Mouse (Mus musculus) stomach, embryonic 15.5 days (tissue): Measurements from ENCODE around the gene Diaph2. TPM values are rescaled to one million over a fixed set of nuclear protein-coding genes. Genes with fewer than 3 reads are reported as not detected.

Source experiments
- ATAC-seq: fragments of 200-750 bp; cut with Nextera tagmentation; 2 replicates; pipeline ENCODE4 v1.8.0; 2017; ENCODE audit warnings: low read depth, moderate number of reproducible peaks, moderate TSS enrichment; ENCODE audit not compliant: insufficient read depth, low FRiP score
- H3K27ac ChIP-seq: fragments of 300-500 bp; sonication (generic); 2 replicates; pipeline ENCODE4 v1.5.1; 2015; ENCODE audit warnings: mild to moderate bottlenecking, inconsistent platforms
- H3K27me3 ChIP-seq: fragments of 300-500 bp; sonication (generic); replicated peaks from 2 replicates; pipeline ENCODE4 v1.6.1; 2015; ENCODE audit warnings: inconsistent platforms
- H3K36me3 ChIP-seq: fragments of 300-500 bp; sonication (generic); 2 replicates; pipeline ENCODE4 v1.6.1; 2015; ENCODE audit warnings: inconsistent platforms
- H3K4me1 ChIP-seq: fragments of 300-500 bp; sonication (generic); 2 replicates; pipeline ENCODE4 v1.6.1; 2015; ENCODE audit warnings: inconsistent platforms
- H3K4me2 ChIP-seq: fragments of 300-500 bp; sonication (generic); 2 replicates; pipeline ENCODE4 v1.6.1; 2015; ENCODE audit warnings: mild to moderate bottlenecking, inconsistent platforms
- H3K4me3 ChIP-seq: fragments of 300-500 bp; sonication (generic); replicated peaks from 2 replicates; pipeline ENCODE4 v1.5.1; 2015; ENCODE audit warnings: inconsistent platforms
- H3K9ac ChIP-seq: fragments of 300-500 bp; sonication (generic); 2 replicates; pipeline ENCODE4 v1.6.1; 2015; ENCODE audit warnings: inconsistent platforms
- H3K9me3 ChIP-seq: fragments of 300-500 bp; sonication (generic); 2 replicates; pipeline ENCODE4 v1.6.1; 2016; ENCODE audit warnings: inconsistent platforms
- WGBS: fragments of 180-500 bp; shearing (Covaris S2); methylation state at CpG from one replicate; pipeline ENCODE4 v1.1.7; 2015; 5-methylcytosine and 5-hydroxymethylcytosine counted together
- polyA plus RNA-seq: library from polyadenylated mRNA; unstranded; fragments of >200 nt; fragmentation: Nextera tagmentation; extraction: Ambion mirVana; gene quantifications from 2 replicates; pipeline ENCODE4 v1.2.1, GENCODE M21; 2015

Diaph2 gene
- 6.4 and 6.9 TPM in 2 replicates for polyA plus RNA-seq

DNA sequence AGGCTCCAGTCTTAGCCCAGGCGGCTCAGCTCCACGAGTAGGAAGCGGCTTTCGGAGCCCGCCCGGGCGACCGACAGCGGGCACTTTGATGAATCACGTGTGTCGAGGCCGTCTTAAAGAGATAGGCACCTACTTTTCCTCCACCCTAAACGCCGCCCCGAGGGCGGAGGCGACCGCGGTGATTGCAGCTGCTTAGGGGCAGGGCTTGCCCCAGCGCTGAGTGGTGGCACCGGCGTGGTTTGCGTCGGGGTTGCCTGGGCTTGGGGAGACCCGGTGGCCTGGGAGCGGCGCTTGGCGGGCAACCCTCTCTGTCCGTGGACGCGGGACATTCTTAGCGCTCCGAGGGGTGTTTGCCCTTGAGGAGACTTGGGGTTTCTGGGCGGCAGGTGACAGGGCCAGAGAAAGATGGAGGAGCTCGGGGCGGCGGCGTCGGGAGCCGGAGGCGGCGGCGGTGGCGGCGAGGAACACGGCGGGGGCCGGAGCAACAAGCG is at the start of gene Diaph2:
TSS of gene Diaph2 (plus strand) at position 172 of the 491 bp plus-strand sequence.
- peak within 1 kb of the TSS; percentile 47 for H3K4me2 ChIP-seq
- 17% methylated on average over 43 of the region's 49 CpGs for WGBS

GRCm38 (mm10) chrX:129701634-129702312 is 47.8 kb upstream of the Diaph2 start:
- Histone ChIP-seq H3K4me3 (no peak overlapping the region), H3K9me3 (no peaks in the 10 kb centered on the region), H3K4me2 (no peak overlapping the region), H3K27me3 (no peaks in the 10 kb centered on the region), H3K27ac (no peak overlapping the region), H3K36me3 (no peaks in the 10 kb centered on the region), H3K4me1 (no peaks in the 10 kb centered on the region), H3K9ac (no peak overlapping the region)
- ATAC-seq: no peak
- 42% methylated on average over 6 of the region's 6 CpGs for WGBS

More for the DNA sequence above, at the start of gene Diaph2:
- Histone ChIP-seq H3K27me3 (no peaks in the 10 kb centered on the region), H3K4me1 (no peaks in the 10 kb centered on the region), H3K27ac (peak within 1 kb of the TSS; percentile 71), H3K36me3 (no peaks in the 10 kb centered on the region), H3K4me3 (peak within 1 kb of the TSS; percentile 59), H3K9me3 (no peaks in the 10 kb centered on the region), H3K9ac (peak within 1 kb of the TSS; percentile 39)
- peak; percentile 98 for ATAC-seq

DNA sequence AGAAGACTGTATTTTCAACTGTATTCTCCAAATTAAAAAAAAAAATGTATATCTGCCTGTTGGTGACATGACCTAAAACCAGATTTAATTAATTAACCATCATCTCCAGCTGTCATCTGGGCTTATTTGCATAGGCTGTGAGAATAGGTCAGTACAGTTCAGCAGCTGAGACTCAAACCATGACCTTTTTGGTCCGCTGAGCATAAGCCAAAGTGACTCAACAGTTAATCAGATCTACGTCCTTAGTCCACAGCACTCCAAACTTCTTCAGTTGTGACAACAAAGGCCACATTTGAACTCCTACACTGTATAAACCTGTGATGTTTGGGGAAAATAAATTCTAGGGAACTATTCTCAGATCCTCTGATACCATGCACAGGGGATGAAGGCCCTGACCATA is 39.9 kb upstream of the Diaph2 start:
- Histone ChIP-seq H3K36me3 (no peaks in the 10 kb centered on the region), H3K4me3 (no peak overlapping the region), H3K4me1 (no peaks in the 10 kb centered on the region), H3K27me3 (no peaks in the 10 kb centered on the region), H3K27ac (no peak overlapping the region), H3K9me3 (no peaks in the 10 kb centered on the region), H3K4me2 (no peak overlapping the region), H3K9ac (no peak overlapping the region)
- no peak for ATAC-seq
- 69% methylated on average over 2 of the region's 2 CpGs for WGBS

DNA sequence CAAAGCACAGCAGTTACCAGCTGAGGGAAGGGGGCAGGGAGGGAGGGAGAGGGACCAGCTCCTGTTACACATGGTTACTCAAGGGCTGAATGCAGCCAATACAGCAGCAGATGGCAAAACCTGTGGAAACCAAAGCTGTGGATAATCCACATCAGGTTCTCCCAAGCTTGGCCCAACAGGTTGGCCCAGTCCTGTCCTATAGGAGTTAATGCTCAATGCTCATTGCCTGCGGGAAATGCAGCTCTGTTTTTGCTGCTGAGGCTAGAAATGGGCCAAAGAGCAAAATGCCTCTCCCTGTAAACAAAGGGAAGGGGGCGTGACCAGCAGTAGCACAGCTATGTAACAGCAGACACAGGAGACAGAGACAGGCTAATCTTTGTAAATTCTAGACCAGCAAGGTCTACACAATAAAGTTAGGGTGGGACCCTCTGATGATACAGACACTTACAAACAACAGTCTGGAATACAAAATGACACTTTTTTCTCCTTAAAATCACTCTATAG is 20.8 kb upstream of the Diaph2 start:
- no peak for ATAC-seq
- 52% methylated on average over 2 of the region's 2 CpGs for WGBS
- H3K4me1 ChIP-seq: no peaks in the 10 kb centered on the region
- no peak overlapping the region for H3K4me3 ChIP-seq
- H3K9me3 ChIP-seq: no peaks in the 10 kb centered on the region
- no peak overlapping the region for H3K27ac ChIP-seq
- H3K4me2 ChIP-seq: no peak overlapping the region
- H3K9ac ChIP-seq: no peak overlapping the region
- H3K36me3 ChIP-seq: no peaks in the 10 kb centered on the region
- H3K27me3 ChIP-seq: no peaks in the 10 kb centered on the region

GRCm38 (mm10) chrX:129736562-129736961 is 13.0 kb upstream of the Diaph2 start:
- Histone ChIP-seq H3K4me1 (no peaks in the 10 kb centered on the region), H3K9ac (no peak overlapping the region), H3K27ac (no peak overlapping the region), H3K9me3 (no peaks in the 10 kb centered on the region), H3K4me2 (no peak overlapping the region), H3K36me3 (no peaks in the 10 kb centered on the region), H3K4me3 (no peak overlapping the region), H3K27me3 (no peaks in the 10 kb centered on the region)
- WGBS: 21% methylated on average over 1 of the region's 1 CpGs
- ATAC-seq: no peak

DNA sequence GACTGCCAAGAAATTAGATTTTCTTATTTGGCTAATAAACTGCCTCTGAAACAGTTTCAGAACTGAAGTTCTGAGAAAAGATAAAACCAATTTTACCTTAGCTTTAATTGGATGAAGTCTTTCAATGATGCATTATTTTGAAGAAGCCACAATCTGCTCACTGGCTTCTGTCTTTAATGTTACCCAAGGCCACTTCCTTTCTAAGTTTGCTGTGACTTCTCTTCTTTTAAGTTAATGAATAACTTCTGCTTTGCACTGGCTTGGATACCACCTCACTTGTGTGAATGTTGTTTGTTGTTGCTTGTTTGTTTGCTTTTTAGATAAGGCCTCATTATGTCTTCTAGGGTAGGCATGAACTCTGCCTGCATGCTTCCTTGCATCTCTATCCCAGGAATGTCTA is 10.3 kb upstream of the Diaph2 start:
- Histone ChIP-seq H3K36me3 (no peaks in the 10 kb centered on the region), H3K27ac (no peak overlapping the region), H3K4me2 (no peak overlapping the region), H3K27me3 (no peaks in the 10 kb centered on the region), H3K9me3 (no peaks in the 10 kb centered on the region), H3K4me1 (no peaks in the 10 kb centered on the region), H3K4me3 (no peak overlapping the region), H3K9ac (no peak overlapping the region)
- ATAC-seq: no peak

DNA sequence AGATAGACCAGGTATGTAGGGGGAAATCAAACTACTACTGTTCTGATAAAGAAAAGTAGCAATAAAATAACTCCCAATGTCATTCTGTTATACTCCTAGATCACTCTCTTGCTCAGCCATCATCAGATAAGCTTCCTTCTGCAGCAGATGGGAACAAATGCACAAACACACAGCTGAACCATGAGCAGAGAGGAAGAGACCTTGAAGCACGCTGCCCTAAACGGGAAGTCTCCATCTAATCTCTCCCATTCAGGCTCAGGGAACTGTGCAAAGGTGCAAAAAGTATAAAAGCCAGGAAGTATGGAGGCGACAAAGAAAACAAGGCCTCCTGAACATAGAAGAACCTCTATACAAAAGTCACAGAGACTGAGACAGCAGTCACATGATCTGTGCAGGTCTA is 6.6 kb upstream of the Diaph2 start:
- H3K9me3 ChIP-seq: no peaks in the 10 kb centered on the region
- 68% methylated on average over 3 of the region's 3 CpGs for WGBS
- H3K4me1 ChIP-seq: no peaks in the 10 kb centered on the region
- no peaks in the 10 kb centered on the region for H3K36me3 ChIP-seq
- H3K27me3 ChIP-seq: no peaks in the 10 kb centered on the region
- no peak for ATAC-seq
- no peak overlapping the region for H3K4me2 ChIP-seq
- no peak overlapping the region for H3K9ac ChIP-seq
- no peak overlapping the region for H3K4me3 ChIP-seq
- no peak overlapping the region for H3K27ac ChIP-seq

DNA sequence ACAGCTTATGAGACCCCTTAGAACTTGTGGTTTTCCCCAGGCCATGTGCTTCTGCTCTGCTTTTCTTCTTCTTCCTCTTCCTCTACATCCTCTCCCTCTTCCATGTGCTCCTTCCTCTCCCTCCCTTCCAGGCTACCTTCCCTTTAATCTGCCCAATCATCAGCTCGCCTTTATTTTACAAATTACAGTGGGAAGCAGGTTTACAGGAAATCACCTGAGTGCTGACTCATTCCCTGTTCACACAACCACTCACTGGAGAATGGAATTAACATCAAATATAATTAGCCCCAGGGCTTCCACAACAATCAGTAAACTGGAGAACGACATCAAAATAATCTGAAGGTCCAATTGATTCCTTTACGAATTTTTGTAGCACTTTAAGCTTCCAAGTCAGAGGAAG is 3.6 kb upstream of the Diaph2 start:
- Histone ChIP-seq H3K4me2 (no peak overlapping the region), H3K9me3 (no peaks in the 10 kb centered on the region), H3K4me1 (no peaks in the 10 kb centered on the region), H3K4me3 (no peak overlapping the region), H3K27me3 (no peaks in the 10 kb centered on the region), H3K27ac (no peak overlapping the region), H3K36me3 (no peaks in the 10 kb centered on the region), H3K9ac (no peak overlapping the region)
- WGBS: 70% methylated on average over 3 of the region's 3 CpGs
- no peak for ATAC-seq

- Histone ChIP-seq H3K4me3 (peak overlapping the region; percentile 59), H3K9me3 (no peaks in the 10 kb centered on the region), H3K27me3 (no peaks in the 10 kb centered on the region), H3K4me1 (no peaks in the 10 kb centered on the region), H3K9ac (no peak overlapping the region), H3K27ac (no peak overlapping the region), H3K4me2 (peak overlapping the region; percentile 47), H3K36me3 (no peaks in the 10 kb centered on the region)
- WGBS: no CpG with 5 or more reads among the region's 1 CpGs
- ATAC-seq: no peak
These were observed 440 bp upstream of the Diaph2 start for GRCm38 (mm10) chrX:129749102-129749501.

GRCm38 (mm10) chrX:129750094-129750569 is 590 bp downstream of the Diaph2 start:
- Histone ChIP-seq H3K27ac (peak overlapping the region; percentile 71), H3K9me3 (no peaks in the 10 kb centered on the region), H3K4me1 (no peaks in the 10 kb centered on the region), H3K27me3 (no peaks in the 10 kb centered on the region), H3K4me3 (peak overlapping the region; percentile 59), H3K4me2 (peak overlapping the region; percentile 47), H3K9ac (peak overlapping the region; percentile 39), H3K36me3 (no peaks in the 10 kb centered on the region)
- 18% methylated on average over 28 of the region's 31 CpGs for WGBS
- peak; percentile 57 for ATAC-seq

DNA sequence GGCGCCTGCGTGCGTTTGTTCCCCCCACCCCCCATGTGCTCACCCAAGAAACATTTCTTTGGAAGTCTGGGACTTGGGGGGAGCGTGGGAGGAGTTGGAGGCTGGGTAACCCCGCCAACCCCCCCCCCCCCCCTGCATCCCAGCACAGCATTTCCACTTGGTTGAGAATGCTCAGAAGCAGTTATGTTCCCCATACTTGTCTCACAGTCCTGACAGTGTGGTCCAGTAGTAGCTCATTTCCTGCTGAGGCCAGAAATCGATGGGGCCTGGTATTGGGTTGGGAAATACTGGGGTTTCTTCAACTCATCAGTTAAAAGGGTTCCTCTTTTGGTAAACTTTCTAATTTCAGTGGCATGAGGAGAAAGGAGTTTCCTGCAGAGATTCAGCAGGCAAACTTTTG is 1.1 kb downstream of the Diaph2 start:
- Histone ChIP-seq H3K4me2 (peak overlapping the region; percentile 47), H3K27me3 (no peaks in the 10 kb centered on the region), H3K4me1 (no peaks in the 10 kb centered on the region), H3K4me3 (peak overlapping the region; percentile 59), H3K36me3 (no peaks in the 10 kb centered on the region), H3K27ac (peak overlapping the region; percentile 71; the same call in 1 of the 2 replicates), H3K9me3 (no peaks in the 10 kb centered on the region), H3K9ac (no peak overlapping the region)
- WGBS: 20% methylated on average over 6 of the region's 6 CpGs
- ATAC-seq: no peak; the same call in 1 of the 2 replicates

- H3K4me1 ChIP-seq: no peaks in the 10 kb centered on the region
- no peaks in the 10 kb centered on the region for H3K9me3 ChIP-seq
- no peak overlapping the region for H3K27ac ChIP-seq
- H3K36me3 ChIP-seq: no peaks in the 10 kb centered on the region
- H3K9ac ChIP-seq: no peak overlapping the region
- H3K4me3 ChIP-seq: no peak overlapping the region
- ATAC-seq: no peak
- H3K27me3 ChIP-seq: no peaks in the 10 kb centered on the region
- H3K4me2 ChIP-seq: no peak overlapping the region
These were observed 7.1 kb downstream of the Diaph2 start for GRCm38 (mm10) chrX:129756606-129757005.
